Mouse (Mus musculus) mouse trophoblast stem cell (cell line): ENCODE data around the gene Aox1.
"Not testable (repeated sequence)": the region's sequence is repeated elsewhere in the genome, so short reads cannot be mapped to it uniquely, and the experiment has no call there.

Experiments used
- in situ Hi-C, 2 experiments: fragments of 300-500 bp; cut with MseI, MboI; formaldehyde crosslinking; loops; 2 replicates in 1 of 2; 3 replicates in 1 of 2; pipeline ENCODE4 v1.15.1; 2025

Aox1 gene

DNA sequence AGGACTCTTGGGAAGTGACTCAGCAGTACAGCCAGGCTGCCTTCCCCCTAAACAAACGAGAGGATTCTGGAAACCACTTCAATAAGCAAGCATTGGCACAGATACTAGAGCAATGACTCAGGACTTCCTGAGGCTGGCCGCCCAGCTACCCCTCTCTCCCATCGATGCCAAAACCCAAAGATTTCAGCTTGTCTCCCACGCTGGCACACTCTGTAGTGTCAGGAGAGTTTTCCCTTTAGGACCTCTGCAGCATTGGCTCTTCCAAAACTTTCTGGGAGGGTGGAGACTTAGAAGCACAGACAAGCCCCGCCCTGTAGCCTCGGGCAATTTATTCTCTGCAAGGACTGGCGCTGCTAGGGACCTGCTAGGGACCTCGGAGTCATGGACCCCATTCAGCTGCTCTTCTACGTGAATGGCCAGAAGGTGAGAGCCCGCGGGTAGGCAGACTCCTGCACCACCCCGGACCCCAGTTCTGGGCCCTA lies at the start of gene Aox1:
Gene Aox1 (plus strand): TSS at position 296 of the 482 bp plus-strand sequence.
- in situ Hi-C loops = loop anchor here in 1 of 2 experiments (10.0 kb wide), 1 partner anchor 605 kb away; no protein-coding TSS in a partner anchor

- in situ Hi-C loops = no loop called here
Observed at GRCm38 (mm10) chr1:57989052-57989600, 40.6 kb upstream of the Aox1 start.

- in situ Hi-C loops = no loop called here
Observed at GRCm38 (mm10) chr1:57991277-57991676, 38.5 kb upstream of the Aox1 start.

DNA sequence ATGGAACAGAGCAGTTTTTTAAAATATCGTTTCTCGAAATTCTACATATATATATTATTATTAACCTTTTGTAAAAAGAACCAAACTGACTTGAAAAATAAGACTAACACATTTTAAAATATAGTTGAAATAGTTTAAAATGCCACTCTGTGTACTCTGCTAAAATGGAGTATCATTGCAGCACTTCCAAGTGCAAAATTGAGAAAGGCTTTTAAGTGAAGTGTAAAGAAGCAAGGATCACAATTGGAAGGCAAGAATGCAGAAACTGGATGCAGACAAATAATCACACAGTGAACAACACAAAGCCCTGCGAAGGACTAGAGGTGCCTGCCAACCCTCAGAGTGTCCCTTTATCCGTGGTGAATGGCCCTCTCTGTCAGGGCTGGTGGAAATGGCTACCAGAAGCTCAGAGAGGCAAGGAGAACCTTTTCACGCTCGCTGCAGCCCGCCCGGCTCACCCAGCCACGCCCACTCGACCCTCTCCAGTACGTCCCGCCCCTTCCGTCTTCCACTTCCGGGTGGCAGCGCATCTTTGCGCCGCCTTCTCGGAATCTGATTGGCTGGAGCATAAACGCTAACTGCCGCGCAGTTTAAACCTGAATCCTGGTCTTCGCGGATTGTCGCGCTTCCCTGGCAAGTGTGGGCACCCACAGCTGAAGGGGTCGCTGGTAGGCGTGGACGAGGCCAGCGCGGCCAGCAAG lies 34.1 kb upstream of the Aox1 start, which contains the start of gene Sgo2a:
Gene Sgo2a (plus strand): TSS at position 540 of the 701 bp plus-strand sequence.
- in situ Hi-C loops = no loop called here

GRCm38 (mm10) chr1:57996133-57996615 lies 33.6 kb upstream of the Aox1 start:
- in situ Hi-C loops = no loop called here

DNA sequence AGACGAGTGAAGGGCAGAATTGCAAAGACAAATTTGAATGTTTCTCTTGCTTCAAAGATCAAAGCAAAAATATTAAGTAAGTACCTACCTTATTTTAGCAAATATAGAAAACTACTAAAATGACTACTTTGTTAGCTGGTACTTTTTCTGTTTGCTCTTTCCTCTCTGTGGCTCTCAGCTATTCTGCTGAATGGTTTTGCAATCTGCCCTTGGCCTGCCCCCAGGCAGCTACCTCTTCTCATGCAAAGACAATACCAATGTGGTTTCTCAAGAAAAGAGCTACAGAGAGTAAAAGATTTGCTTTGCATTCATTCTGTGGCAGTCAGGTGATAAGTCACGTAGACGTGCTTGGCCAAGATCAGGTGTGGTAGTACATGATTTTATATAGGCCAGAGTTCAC lies 31.6 kb upstream of the Aox1 start:
- in situ Hi-C loops = no loop called here

- in situ Hi-C loops = not testable (repeated sequence)
Observed at GRCm38 (mm10) chr1:58006388-58006787, 23.3 kb upstream of the Aox1 start.

GRCm38 (mm10) chr1:58018856-58019255 lies 10.9 kb upstream of the Aox1 start, which contains the start of gene Kctd18:
Gene Kctd18, minus strand, starts transcription at chr1:58018956.
- in situ Hi-C loops = no loop called here

DNA sequence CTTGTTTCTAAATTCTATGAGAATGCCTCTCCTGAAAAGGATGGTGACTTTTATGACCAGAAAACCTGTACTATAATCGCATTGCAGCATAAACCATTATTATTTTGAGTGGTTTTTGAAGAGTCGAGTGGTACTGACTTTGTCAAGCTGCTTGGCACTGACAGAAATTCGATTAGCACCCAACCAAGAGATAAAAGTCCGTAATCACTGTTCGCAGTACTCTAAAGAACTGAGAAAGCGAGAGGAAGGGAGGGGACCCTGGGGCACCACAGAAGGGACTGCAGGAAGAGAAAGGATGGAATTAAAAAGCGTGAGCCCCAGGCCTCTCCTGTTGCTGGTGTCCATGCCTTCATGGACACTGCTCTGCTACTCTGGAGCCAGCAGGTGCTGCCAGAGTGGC lies 2.0 kb upstream of the Aox1 start:
- in situ Hi-C loops = no loop called here

GRCm38 (mm10) chr1:58030156-58030871 lies 583 bp downstream of the Aox1 start:
- in situ Hi-C loops = loop anchor here in 1 of 2 experiments (10.0 kb wide), 1 partner anchor 606 kb away; no protein-coding TSS in a partner anchor

DNA sequence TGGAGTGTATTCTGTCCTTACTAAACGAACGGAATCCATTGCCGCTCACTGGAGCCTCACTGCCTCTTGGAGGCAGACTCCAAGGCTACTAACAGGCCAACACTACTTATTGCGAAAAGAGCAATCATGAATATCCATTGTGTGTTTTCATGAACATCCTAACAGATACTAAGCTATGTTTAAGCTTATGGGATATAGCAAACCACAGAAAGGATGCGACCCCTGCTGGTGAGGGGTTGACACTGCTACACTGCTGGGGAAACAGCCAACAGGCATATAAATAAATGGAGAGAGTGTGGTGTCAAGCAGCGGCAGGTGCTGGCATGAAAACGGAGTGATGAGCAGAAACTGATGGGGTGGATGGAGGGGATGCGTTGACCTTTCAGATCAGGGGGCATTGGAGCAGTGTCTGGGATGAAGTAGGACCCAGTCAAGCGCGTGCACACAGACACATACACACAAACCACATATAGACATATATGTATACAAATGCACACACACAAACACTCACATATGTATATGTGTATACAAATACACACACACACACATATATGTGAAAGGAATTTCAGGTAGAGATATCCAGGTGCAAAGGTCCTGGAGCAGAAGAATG lies 1.5 kb downstream of the Aox1 start:
- in situ Hi-C loops = loop anchor here in 1 of 2 experiments (10.0 kb wide), 1 partner anchor 606 kb away; no protein-coding TSS in a partner anchor

- in situ Hi-C loops = loop anchor here in 1 of 2 experiments (10.0 kb wide), 1 partner anchor 613 kb away; no protein-coding TSS in a partner anchor
Observed at GRCm38 (mm10) chr1:58037306-58037705, 7.6 kb downstream of the Aox1 start.

- in situ Hi-C loops = no loop called here
Observed at GRCm38 (mm10) chr1:58045076-58045475, 15.3 kb downstream of the Aox1 start.

DNA sequence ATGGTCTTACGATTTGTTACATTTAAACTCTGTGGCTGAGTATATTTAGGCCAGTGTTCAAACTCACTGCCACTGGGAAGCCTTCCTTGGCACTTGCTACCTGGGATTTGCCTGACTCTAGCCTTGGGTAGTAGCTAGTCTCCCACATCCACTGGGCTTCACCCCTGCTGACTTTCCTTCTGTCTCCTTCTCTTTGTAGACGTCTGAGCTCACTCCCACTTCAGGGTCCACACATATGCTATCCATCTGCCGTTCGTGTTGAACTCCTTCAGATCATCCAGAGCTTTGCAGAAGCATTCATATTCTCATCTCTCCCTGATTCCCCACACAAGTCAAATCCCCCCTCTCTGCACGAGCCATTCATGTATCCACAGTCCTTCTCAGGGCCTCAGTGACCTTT lies 15.8 kb downstream of the Aox1 start:
- in situ Hi-C loops = no loop called here

DNA sequence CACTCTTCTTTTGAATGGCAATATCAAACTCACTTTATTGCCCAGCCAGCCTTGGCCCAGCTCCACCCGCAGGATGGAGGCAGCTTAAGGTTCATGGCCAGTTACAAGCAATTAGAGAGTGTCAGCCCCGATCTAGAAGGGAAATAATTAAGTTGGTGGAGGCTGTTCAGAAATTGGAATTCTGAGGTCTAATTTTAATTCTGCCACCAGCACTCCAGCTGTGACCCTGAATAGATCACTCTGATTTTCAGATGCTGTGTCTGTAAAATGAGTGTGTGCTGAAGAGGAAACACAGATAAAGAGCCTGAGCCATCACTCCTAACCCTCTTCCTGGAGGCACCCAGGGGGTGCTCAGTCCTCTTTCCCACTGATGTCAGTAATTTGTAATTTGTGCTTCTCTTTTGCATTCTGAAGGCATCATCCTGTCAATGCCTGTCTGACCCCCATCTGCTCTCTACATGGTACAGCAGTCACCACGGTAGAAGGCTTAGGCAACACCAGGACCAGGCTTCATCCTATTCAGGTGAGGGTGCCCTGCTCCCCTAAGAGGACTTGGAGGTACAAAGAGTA lies 17.1 kb downstream of the Aox1 start:
- in situ Hi-C loops = no loop called here

GRCm38 (mm10) chr1:58049126-58049525 lies 19.4 kb downstream of the Aox1 start:
- in situ Hi-C loops = no loop called here

- in situ Hi-C loops = no loop called here
Observed at GRCm38 (mm10) chr1:58055598-58055997, 25.9 kb downstream of the Aox1 start.

DNA sequence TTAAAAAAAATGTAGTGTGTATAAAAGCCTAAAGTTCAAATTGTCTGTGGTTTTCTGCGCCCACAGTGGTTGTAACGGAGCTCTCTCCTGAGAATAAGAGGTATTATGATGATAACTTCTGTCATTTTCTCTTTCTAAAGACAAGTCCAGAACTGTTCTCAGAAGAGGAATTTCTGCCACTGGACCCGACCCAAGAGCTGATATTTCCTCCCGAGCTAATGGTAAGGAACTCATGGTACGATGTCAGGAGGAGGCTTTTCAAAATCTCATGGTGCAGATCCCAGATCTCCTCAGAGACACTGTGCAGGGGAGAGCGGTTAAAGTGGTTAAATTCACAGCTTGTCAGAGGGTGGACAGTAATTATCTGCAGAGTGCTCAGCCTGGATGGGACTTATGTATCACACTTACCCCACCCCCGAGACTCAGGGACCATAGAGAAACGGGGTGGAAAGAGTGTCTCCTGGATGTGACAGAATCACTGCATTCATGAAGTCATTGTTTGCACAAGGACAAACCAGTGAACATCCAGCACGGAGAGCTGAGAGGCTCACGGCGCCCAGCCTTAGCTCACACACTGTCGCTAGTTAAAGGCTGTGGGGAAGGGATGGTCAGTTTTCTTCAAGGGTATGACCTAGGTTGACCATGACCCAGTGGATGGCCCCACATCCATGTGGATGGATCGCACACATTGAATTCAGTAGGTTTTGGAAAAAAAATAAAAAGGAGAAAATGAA lies 26.5 kb downstream of the Aox1 start:
- in situ Hi-C loops = no loop called here

GRCm38 (mm10) chr1:58056939-58057338 lies 27.2 kb downstream of the Aox1 start:
- in situ Hi-C loops = no loop called here

- in situ Hi-C loops = no loop called here
Observed at GRCm38 (mm10) chr1:58058846-58059245, 29.1 kb downstream of the Aox1 start.

DNA sequence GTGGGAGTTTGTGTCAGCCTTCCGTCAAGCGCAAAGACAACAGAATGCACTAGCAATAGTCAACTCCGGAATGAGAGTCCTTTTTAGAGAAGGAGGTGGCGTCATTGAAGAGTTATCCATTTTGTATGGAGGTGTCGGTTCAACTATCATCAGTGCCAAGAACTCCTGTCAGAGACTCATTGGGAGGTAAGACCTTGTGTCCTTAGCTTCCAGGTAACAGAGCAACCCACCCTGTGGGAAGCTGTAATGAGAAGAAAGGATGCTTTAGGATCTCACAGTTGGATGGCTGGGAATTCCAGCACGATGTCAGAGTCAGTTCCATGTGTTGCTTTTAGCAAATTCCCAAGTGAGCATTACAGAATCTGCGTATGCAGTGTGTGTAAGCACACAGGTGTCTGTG lies 32.4 kb downstream of the Aox1 start:
- in situ Hi-C loops = no loop called here
